Mouse (Mus musculus): ENCODE measurements around the gene Casz1.

Gene Casz1

GRCm38 (mm10) chr4:148973387-148973786 lies 169.2 kb downstream of the Casz1 start:
- no peak for DNase-seq

DNA sequence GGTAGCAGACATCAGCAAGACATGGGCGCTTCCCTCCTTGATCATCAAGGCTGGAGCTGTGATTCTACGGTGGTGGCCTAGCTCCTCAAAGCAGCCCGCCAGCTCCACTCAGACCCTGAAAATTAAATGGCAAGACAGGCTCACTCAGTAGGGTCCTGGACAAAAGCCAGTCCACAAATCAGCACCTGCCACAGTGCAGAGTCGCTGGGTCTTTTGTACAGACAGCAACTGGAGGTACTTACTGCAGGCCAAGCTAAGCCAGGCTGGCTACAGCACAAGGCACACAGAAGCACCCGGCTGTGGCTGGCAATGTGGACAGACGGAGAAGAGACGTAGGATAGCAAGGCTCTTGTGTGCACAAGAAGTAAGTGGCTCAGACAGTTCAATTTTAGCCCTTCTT lies 170.6 kb downstream of the Casz1 start:
- DNase-seq = no peak

- DNase-seq = no peak
Observed at GRCm38 (mm10) chr4:148978221-148978855, 174.1 kb downstream of the Casz1 start.

DNA sequence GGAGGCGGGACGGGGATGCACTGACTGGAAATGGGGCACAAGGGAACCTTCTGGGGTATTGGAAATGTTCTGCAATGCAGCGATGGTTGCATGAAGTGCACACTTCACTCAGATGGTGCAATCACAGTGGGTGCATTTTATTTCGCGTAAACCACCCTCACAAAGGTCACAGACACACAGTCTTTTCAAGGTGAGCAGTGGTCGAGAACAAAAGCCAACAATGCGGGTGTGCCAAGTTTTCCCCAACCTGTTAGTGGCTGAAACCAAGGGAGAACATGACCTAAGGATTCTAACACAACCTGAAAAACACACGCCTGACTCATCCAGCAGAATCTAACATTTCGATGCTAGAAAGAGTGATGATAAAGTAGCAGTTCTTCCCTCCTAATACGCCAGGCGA lies 174.7 kb downstream of the Casz1 start:
- no peak for DNase-seq

DNA sequence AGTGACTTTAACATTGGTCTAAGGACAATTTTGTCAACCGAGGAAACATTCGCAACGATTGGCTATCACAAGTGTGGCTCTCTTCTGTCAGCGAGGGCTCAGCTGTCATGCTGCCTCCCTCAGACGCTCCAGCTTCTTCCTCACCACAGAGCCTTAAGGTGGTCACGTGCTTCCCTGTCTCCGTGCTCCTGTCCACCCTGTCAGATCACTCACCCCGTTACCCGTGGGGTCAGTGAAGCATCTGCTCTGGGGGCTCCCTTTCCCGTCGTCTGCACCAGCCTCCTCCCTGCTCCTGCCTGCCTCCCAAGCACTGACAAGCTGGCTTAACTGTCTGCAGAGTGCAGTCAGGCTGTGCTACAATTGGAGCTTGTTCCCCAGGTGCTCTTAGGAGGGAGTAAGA lies 175.6 kb downstream of the Casz1 start:
- DNase-seq = no peak

- DNase-seq = no peak
Observed at GRCm38 (mm10) chr4:148982274-148982673, 178.0 kb downstream of the Casz1 start.

DNA sequence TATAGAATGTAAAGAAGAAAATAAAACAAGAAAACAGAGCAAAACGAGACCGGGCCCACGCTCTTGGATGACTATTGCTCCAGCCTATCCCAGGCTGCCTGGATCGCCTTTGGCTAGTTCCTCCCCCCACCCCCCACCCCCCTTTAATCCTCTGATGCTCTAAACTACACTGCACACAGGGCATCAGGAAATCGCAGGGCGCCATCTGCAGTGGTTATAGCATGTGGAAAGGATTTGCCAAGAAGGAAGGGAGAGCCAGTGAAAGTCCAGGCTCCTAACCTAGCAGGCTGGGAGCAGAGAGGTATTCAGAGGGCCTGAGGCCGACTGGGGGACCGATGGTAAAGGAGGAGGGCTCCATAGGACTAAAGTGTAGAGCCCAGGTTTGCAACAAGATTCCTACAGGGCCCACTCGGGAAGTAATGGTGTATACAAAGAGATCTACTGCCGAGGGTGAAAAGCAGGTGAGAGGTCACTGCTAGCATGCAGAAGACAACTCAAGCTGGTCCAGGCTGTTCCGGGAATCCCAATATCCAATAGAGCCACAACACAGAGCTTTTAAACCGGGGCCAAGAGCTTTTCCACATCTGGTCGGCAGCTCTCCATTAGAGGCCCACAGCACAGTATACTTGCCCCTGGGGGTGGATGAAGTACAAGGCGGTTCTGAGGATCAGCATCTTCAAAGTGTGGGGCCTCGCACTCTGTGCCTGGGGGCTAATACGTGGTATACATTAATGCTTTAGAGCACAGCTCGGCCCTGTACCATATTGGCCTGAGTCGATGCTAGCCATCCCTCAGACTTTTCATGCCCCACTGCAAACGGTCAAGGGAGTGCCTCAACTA lies 180.7 kb downstream of the Casz1 start:
- DNase-seq = no peak

- DNase-seq = no peak
Observed at GRCm38 (mm10) chr4:148985541-148986476, 181.6 kb downstream of the Casz1 start.

GRCm38 (mm10) chr4:148990038-148990437 lies 185.8 kb downstream of the Casz1 start:
- DNase-seq = no peak

DNA sequence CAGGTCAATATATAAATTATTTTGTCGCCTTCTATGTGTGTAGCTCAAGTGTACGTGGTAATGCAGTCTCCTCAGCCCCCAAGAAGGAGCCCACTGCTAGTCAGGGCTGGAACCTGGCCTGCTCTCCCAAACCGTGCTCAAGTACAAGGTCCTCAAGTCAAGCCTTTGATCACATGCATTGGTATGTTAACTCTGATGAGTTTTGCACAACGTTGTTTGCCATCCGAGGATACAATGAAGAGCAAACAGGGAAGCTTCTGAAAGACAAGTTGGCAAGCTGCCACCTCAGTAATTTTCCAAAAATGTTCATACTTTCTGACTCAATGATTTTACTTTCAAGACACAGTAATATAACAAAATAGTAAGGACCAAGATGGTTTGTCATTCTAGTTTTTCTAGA lies 189.7 kb downstream of the Casz1 start:
- DNase-seq = no peak

GRCm38 (mm10) chr4:149000746-149001145 lies 196.5 kb downstream of the Casz1 start:
- DNase-seq = no peak

DNA sequence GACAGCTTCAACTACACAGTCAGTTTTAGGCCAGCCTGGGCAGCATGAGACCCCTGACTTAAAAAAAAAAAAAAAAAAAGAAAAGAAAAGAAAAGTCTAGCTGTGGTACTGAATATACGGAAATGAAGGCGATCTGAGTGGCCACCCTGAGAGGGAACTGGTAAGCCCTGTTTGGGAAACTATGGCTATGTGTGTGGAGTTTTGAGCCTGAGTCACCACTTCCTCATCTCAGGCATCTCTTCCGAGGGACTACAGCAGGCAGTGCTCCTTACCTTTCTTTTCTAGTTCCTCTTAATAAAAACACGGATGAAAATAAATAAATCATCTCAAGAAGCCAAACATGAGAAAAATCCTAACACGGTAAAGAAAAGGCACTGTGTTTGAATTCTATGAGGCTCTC lies 197.3 kb downstream of the Casz1 start:
- DNase-seq = no peak

DNA sequence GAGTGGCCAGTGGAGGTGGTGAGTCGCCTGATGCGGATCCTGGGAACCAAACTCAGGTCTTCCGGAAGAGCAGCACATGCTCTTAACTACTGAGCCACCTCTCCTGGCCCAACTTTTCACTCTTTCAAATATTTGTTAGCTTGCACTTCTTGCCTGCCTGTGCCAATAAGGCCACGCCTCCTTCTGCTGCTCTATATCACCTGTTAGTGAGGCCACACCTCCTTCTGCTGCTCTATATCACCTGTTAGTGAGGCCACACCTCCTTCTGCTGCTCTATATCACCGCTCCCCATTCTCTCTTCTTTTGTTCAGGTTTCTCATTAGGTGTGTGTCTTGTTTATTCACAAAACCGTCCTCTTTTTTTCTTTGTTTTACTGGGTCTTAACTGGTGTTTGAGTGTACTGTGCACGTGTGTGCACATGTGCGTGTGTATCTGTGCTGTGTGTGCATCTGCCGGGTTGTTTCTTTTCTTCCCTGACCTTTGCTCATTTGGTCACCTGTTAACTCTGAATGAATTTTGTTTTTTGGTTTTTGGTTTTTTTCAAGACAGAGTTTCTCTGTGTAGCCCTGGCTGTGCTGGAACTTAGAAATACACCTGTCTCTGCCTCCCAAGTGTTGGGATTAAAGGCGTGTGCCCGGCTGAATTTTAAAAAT lies 198.3 kb downstream of the Casz1 start:
- no peak for DNase-seq
